Mouse (Mus musculus) MEL (cell line): ENCODE measurements around the gene Tbc1d7. TPM values are rescaled to one million over a fixed set of nuclear protein-coding genes. Genes with fewer than 3 reads are reported as not detected.

ENCODE experiments used
- DNase-seq: peaks from one replicate; pipeline ENCODE4 v3.0.0; 2011; ENCODE audit warnings: low read depth, low spot score
- H3K27ac ChIP-seq: 2 replicates; pipeline ENCODE4 v1.5.1; 2012; ENCODE audit warnings: low read depth, mild to moderate bottlenecking, control low read depth, low read length, moderate library complexity; ENCODE audit not compliant: control insufficient read depth
- H3K27me3 ChIP-seq, 2 experiments: fragments of 150-350 bp in 1 of 2; sonication (generic) in 1 of 2; 2 replicates each; pipeline ENCODE4 v1.6.1; 2012; ENCODE audit warnings: low read length in 2 of 2, mild to moderate bottlenecking in 2 of 2, improper control_type of control experiment in 1 of 2, moderate library complexity in 1 of 2; ENCODE audit not compliant: insufficient read depth in 2 of 2, control insufficient read depth in 1 of 2
- H3K36me3 ChIP-seq, 2 experiments: 2 replicates each; pipeline ENCODE4 v1.6.1; 2012 to 2014; ENCODE audit warnings: low read length in 2 of 2, improper control_type of control experiment in 1 of 2, inconsistent platforms in 1 of 2, mild to moderate bottlenecking in 1 of 2; ENCODE audit not compliant: insufficient read depth in 2 of 2, control insufficient read depth in 1 of 2
- H3K4me1 ChIP-seq, 2 experiments: fragments of 150-350 bp in 1 of 2; sonication (generic) in 1 of 2; 2 replicates each; pipeline ENCODE4 v1.6.1; 2012; ENCODE audit warnings: low read length in 2 of 2, improper control_type of control experiment in 1 of 2, mild to moderate bottlenecking in 1 of 2; ENCODE audit not compliant: insufficient read depth in 2 of 2, control insufficient read depth in 1 of 2
- H3K4me3 ChIP-seq, 2 experiments: fragments of 150-350 bp in 1 of 2; sonication (generic) in 1 of 2; 2 replicates each; pipeline ENCODE4 v1.5.1; 2012; ENCODE audit warnings: low read depth in 2 of 2, low read length in 2 of 2, mild to moderate bottlenecking in 2 of 2, moderate library complexity in 2 of 2, control low read depth in 1 of 2, improper control_type of control experiment in 1 of 2; ENCODE audit not compliant: control insufficient read depth in 1 of 2, insufficient read depth in 1 of 2
- H3K79me2 ChIP-seq: 2 replicates; pipeline ENCODE4 v1.6.1; 2012; ENCODE audit warnings: mild to moderate bottlenecking, low read length, moderate library complexity; ENCODE audit not compliant: control insufficient read depth, poor library complexity, insufficient read depth
- H3K9ac ChIP-seq: 2 replicates; pipeline ENCODE4 v1.6.1; 2012; ENCODE audit warnings: low read depth, mild to moderate bottlenecking, control low read depth, low read length, moderate library complexity; ENCODE audit not compliant: control insufficient read depth, poor library complexity, severe bottlenecking
- H3K9me3 ChIP-seq: fragments of 150-350 bp; sonication (generic); replicated peaks from 2 replicates; pipeline ENCODE4 v1.6.1; 2012; ENCODE audit warnings: mild to moderate bottlenecking, low read length, improper control_type of control experiment, moderate library complexity; ENCODE audit not compliant: insufficient read depth
- BHLHE40 ChIP-seq: IDR thresholded peaks from 2 replicates; pipeline ENCODE4 v1.6.1; 2012; ENCODE audit warnings: low read depth, mild to moderate bottlenecking, inconsistent platforms, low read length, improper control_type of control experiment, borderline replicate concordance
- CHD1 ChIP-seq: IDR thresholded peaks from 2 replicates; pipeline ENCODE4 v1.6.1; 2012; ENCODE audit warnings: low read depth, mild to moderate bottlenecking, inconsistent platforms, low read length, improper control_type of control experiment
- CTCF ChIP-seq, 3 experiments: IDR thresholded peaks in 2 of 3; conservative IDR thresholded peaks in 1 of 3; 2 replicates each; pipeline ENCODE4 v1.5.1; 2011 to 2012; ENCODE audit warnings: low read length in 3 of 3, low read depth in 2 of 3, mild to moderate bottlenecking in 2 of 3, improper control_type of control experiment in 1 of 3, inconsistent platforms in 1 of 3, mixed read lengths in 1 of 3, moderate library complexity in 1 of 3; ENCODE audit not compliant: control insufficient read depth in 1 of 3, insufficient read depth in 1 of 3, poor library complexity in 1 of 3, severe bottlenecking in 1 of 3
- ETS1 ChIP-seq: IDR thresholded peaks from 2 replicates; pipeline ENCODE4 v1.6.1; 2012; ENCODE audit warnings: low read depth, mild to moderate bottlenecking, inconsistent platforms, low read length, improper control_type of control experiment, moderate library complexity
- HCFC1 ChIP-seq: IDR thresholded peaks from 2 replicates; pipeline ENCODE4 v1.6.1; 2012; ENCODE audit warnings: low read depth, mild to moderate bottlenecking, inconsistent platforms, low read length, improper control_type of control experiment, moderate library complexity
- JUND ChIP-seq: IDR thresholded peaks from 2 replicates; pipeline ENCODE4 v1.6.1; 2011; ENCODE audit warnings: low read depth, mild to moderate bottlenecking, improper control_type of control experiment, low read length
- KAT2A ChIP-seq: conservative IDR thresholded peaks from 2 replicates; pipeline ENCODE4 v1.6.1; 2012; ENCODE audit warnings: low read depth, low read length, improper control_type of control experiment, inconsistent platforms
- MAFK ChIP-seq: IDR thresholded peaks from 2 replicates; pipeline ENCODE4 v1.6.1; 2011; ENCODE audit warnings: low read depth, mild to moderate bottlenecking, low read length, improper control_type of control experiment, borderline replicate concordance
- MAZ ChIP-seq: IDR thresholded peaks from 2 replicates; pipeline ENCODE4 v1.6.1; 2012; ENCODE audit warnings: low read depth, mild to moderate bottlenecking, inconsistent platforms, low read length, improper control_type of control experiment
- MEF2A ChIP-seq: IDR thresholded peaks from 2 replicates; pipeline ENCODE4 v1.6.1; 2014; ENCODE audit warnings: low read depth, mild to moderate bottlenecking, inconsistent platforms, low read length, improper control_type of control experiment; ENCODE audit not compliant: poor library complexity, insufficient replicate concordance, severe bottlenecking; ENCODE audit errors: extremely low read depth
- MXI1 ChIP-seq: IDR thresholded peaks from 2 replicates; pipeline ENCODE4 v1.6.1; 2011; ENCODE audit warnings: mild to moderate bottlenecking, low read depth, low read length, improper control_type of control experiment
- POLR2AphosphoS2 ChIP-seq: IDR thresholded peaks from 2 replicates; pipeline ENCODE4 v1.6.1; 2011; ENCODE audit warnings: low read length, improper control_type of control experiment
- RAD21 ChIP-seq: IDR thresholded peaks from 2 replicates; pipeline ENCODE4 v1.6.1; 2011; ENCODE audit warnings: mild to moderate bottlenecking, low read depth, low read length, improper control_type of control experiment
- RCOR1 ChIP-seq: IDR thresholded peaks from 2 replicates; pipeline ENCODE4 v1.6.1; 2012; ENCODE audit warnings: low read depth, mild to moderate bottlenecking, inconsistent platforms, low read length, improper control_type of control experiment
- SMC3 ChIP-seq: IDR thresholded peaks from 2 replicates; pipeline ENCODE4 v1.6.1; 2011; ENCODE audit warnings: low read depth, low read length, improper control_type of control experiment
- TCF12 ChIP-seq: IDR thresholded peaks from 2 replicates; pipeline ENCODE4 v1.6.1; 2014; ENCODE audit warnings: low read depth, mild to moderate bottlenecking, inconsistent platforms, low read length, improper control_type of control experiment, moderate library complexity
- ZKSCAN1 ChIP-seq: IDR thresholded peaks from 2 replicates; pipeline ENCODE4 v1.6.1; 2012; ENCODE audit warnings: low read depth, mild to moderate bottlenecking, inconsistent platforms, low read length, improper control_type of control experiment, moderate library complexity
- ZNF384 ChIP-seq: IDR thresholded peaks from 2 replicates; pipeline ENCODE4 v1.6.1; 2012; ENCODE audit warnings: low read depth, mild to moderate bottlenecking, inconsistent platforms, low read length, improper control_type of control experiment
- polyA plus RNA-seq, 2 experiments: library from polyadenylated mRNA; stranded (reverse) in 1 of 2; unstranded in 1 of 2; fragments of >175 nt in 1 of 2; fragments of >200 nt in 1 of 2; gene quantifications; 2 replicates each; pipeline versions ENCODE4 v1.2.1 to v1.2.4; 2012; ENCODE audit warnings: low replicate concordance in 2 of 2, low read depth in 1 of 2; ENCODE audit not compliant: insufficient read length in 2 of 2, insufficient read depth in 1 of 2, missing spikeins in 1 of 2
- total RNA-seq: library from RNA; depleted of rRNA; stranded (reverse); fragments of 300-350 nt; gene quantifications from 2 replicates; pipeline ENCODE4 v1.2.3, GENCODE M21; 2012

The Tbc1d7 gene
- total and polyA plus RNA-seq, 3 experiments, result 11.6 to 29.4 TPM; not detected in 1

GRCm38 (mm10) chr13:43171020-43171710 is at the start of gene Tbc1d7 (continued):
- no peak for TF ChIP-seq MAFK
- TF ChIP-seq TCF12, result peak; percentile 86
- no peak for TF ChIP-seq BHLHE40
- no peak for TF ChIP-seq RAD21
- no peak for TF ChIP-seq ZKSCAN1

GRCm38 (mm10) chr13:43220635-43221034 is 49.3 kb upstream of the Tbc1d7 start:
- peaks cover 0 to 19% of the 10 kb centered on the region in 2 experiments; a peak in 2 of 4 replicates for H3K36me3 ChIP-seq
- TF ChIP-seq CHD1 (no peak), ZNF384 (no peak), ETS1 (no peak), SMC3 (no peak), POLR2AphosphoS2 (no peak), RCOR1 (no peak), CTCF (IDR thresholded peaks at IDR 0.05 in 2 of 3, conservative IDR thresholded peaks at IDR 0.05 in 1 of 3; ENCODE audit: control insufficient read depth in 1 of 3, insufficient read depth in 1 of 3, low read depth in 2 of 3, low read length in 3 of 3, poor library complexity in 1 of 3, severe bottlenecking in 1 of 3) (no peak), KAT2A (no peak), MXI1 (no peak), MEF2A (no peak)
- peaks cover 7 to 24% of the 10 kb centered on the region in 2 experiments for H3K4me1 ChIP-seq

DNA sequence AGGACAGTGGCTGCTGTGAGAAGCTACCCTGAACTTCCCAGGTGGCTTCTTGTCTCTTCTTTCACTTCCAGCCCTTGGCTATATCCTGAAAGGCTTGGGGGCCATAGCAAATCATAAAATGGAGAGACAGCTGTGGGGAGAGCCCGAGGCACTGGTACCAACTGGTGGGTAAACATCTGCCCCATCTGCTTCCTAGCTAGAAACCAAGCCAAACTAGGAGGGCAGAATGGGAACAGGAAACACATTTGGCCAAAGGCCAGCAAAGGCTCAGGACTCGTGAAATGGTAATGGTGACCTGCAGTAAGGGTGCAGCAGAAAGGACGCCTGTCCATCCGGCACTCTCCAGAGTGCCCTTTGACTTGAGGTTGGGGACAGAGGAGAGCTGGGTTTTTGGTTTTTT is 47.5 kb upstream of the Tbc1d7 start:
- no peak overlapping the region for H3K4me3 ChIP-seq
- H3K36me3 ChIP-seq, result peaks cover 0 to 30% of the 10 kb centered on the region in 2 experiments; a peak in 2 of 4 replicates
- peaks cover 10 to 27% of the 10 kb centered on the region in 2 experiments for H3K4me1 ChIP-seq
- no peaks in the 10 kb centered on the region for H3K9me3 ChIP-seq
- no peak for DNase-seq
- H3K27ac ChIP-seq, result no peak overlapping the region
- TF ChIP-seq POLR2AphosphoS2 (no peak), JUND (no peak), MAZ (no peak), HCFC1 (no peak)
- H3K27me3 ChIP-seq, result no peaks in the 10 kb centered on the region
- H3K9ac ChIP-seq, result no peak overlapping the region
- H3K79me2 ChIP-seq, result no peaks in the 10 kb centered on the region

More at GRCm38 (mm10) chr13:43220635-43221034, 49.3 kb upstream of the Tbc1d7 start:
- no peak overlapping the region for H3K4me3 ChIP-seq
- no peaks in the 10 kb centered on the region for H3K79me2 ChIP-seq
- no peaks in the 10 kb centered on the region for H3K9me3 ChIP-seq
- no peak overlapping the region for H3K9ac ChIP-seq
- no peak overlapping the region for H3K27ac ChIP-seq
- no peaks in the 10 kb centered on the region for H3K27me3 ChIP-seq
- no peak for DNase-seq
